Mouse (Mus musculus) midbrain, embryonic 12.5 days (tissue): ENCODE results near the gene Anapc15. TPM values are rescaled to one million over a fixed set of nuclear protein-coding genes. Genes with fewer than 3 reads are reported as not detected.

Experiments
- ATAC-seq: fragments of 200-750 bp; cut with Nextera tagmentation; 2 replicates; pipeline ENCODE4 v1.8.0; 2017; ENCODE audit warnings: low read depth, moderate TSS enrichment, moderate library complexity; ENCODE audit not compliant: low FRiP score
- H3K27ac ChIP-seq: fragments of 300-500 bp; sonication (generic); replicated peaks from 2 replicates; pipeline ENCODE4 v1.5.1; 2016; ENCODE audit warnings: mild to moderate bottlenecking
- H3K27me3 ChIP-seq: fragments of 300-500 bp; sonication (generic); 2 replicates; pipeline ENCODE4 v1.6.1; 2016; ENCODE audit warnings: mild to moderate bottlenecking
- H3K36me3 ChIP-seq: fragments of 300-500 bp; sonication (generic); 2 replicates; pipeline ENCODE4 v1.6.1; 2016
- H3K4me1 ChIP-seq: fragments of 300-500 bp; sonication (generic); 2 replicates; pipeline ENCODE4 v1.6.1; 2016
- H3K4me2 ChIP-seq: fragments of 300-500 bp; sonication (generic); replicated peaks from 2 replicates; pipeline ENCODE4 v1.6.1; 2016; ENCODE audit warnings: mild to moderate bottlenecking, moderate library complexity
- H3K4me3 ChIP-seq: fragments of 300-500 bp; sonication (generic); 2 replicates; pipeline ENCODE4 v1.5.1; 2016; ENCODE audit warnings: mild to moderate bottlenecking
- H3K9ac ChIP-seq: fragments of 300-500 bp; sonication (generic); replicated peaks from 2 replicates; pipeline ENCODE4 v1.6.1; 2016; ENCODE audit warnings: mild to moderate bottlenecking, moderate library complexity
- H3K9me3 ChIP-seq: fragments of 300-500 bp; sonication (generic); 2 replicates; pipeline ENCODE4 v1.6.1; 2016; ENCODE audit warnings: mild to moderate bottlenecking
- WGBS: fragments of 180-500 bp; shearing (Covaris S2); methylation state at CpG from one replicate; pipeline ENCODE4 v1.1.7; 2016; 5-methylcytosine and 5-hydroxymethylcytosine counted together
- polyA plus RNA-seq: library from polyadenylated mRNA; unstranded; fragments of >200 nt; fragmentation: Nextera tagmentation; extraction: Ambion mirVana; gene quantifications from 2 replicates; pipeline ENCODE4 v1.2.1, GENCODE M21; 2016

Anapc15 gene
- 79.8 and 89.7 TPM in 2 replicates for polyA plus RNA-seq

GRCm38 (mm10) chr7:101863415-101863814 lies at the start of gene Anapc15:
TSS of gene Anapc15 (plus strand) at chr7:101863715.
- no peak within 1 kb of the TSS for H3K27ac ChIP-seq
- no peaks in the 10 kb centered on the region for H3K9me3 ChIP-seq
- WGBS, result 82% methylated on average over 3 of the region's 3 CpGs
- no peaks in the 10 kb centered on the region for H3K27me3 ChIP-seq
- no peak within 1 kb of the TSS for H3K4me2 ChIP-seq
- H3K4me3 ChIP-seq, result no peak within 1 kb of the TSS
- no peaks in the 10 kb centered on the region for H3K36me3 ChIP-seq
- no peak for ATAC-seq
- no peak within 1 kb of the TSS for H3K9ac ChIP-seq
- H3K4me1 ChIP-seq, result no peaks in the 10 kb centered on the region

GRCm38 (mm10) chr7:101817861-101818401 lies 45.6 kb upstream of the Anapc15 start, which contains the start of gene Phox2a:
TSS of gene Phox2a (plus strand) at chr7:101818313.
- 2% methylated on average over 45 of the region's 45 CpGs for WGBS

GRCm38 (mm10) chr7:101820295-101821030 lies 43.1 kb upstream of the Anapc15 start:
- 4% methylated on average over 35 of the region's 35 CpGs for WGBS
- Histone ChIP-seq H3K4me1 (peaks cover 33% of the 10 kb centered on the region), H3K4me3 (peak overlapping the region; percentile 47), H3K36me3 (peaks cover 20% of the 10 kb centered on the region), H3K9me3 (no peaks in the 10 kb centered on the region), H3K27ac (no peak overlapping the region), H3K9ac (no peak overlapping the region), H3K4me2 (peak overlapping the region; percentile 75), H3K27me3 (peaks cover 82% of the 10 kb centered on the region)
- ATAC-seq, result no peak

More at GRCm38 (mm10) chr7:101817861-101818401, 45.6 kb upstream of the Anapc15 start, which contains the start of gene Phox2a:
- H3K27ac ChIP-seq, result no peak within 1 kb of the TSS
- H3K4me2 ChIP-seq, result peak within 1 kb of the TSS; percentile 49
- H3K9me3 ChIP-seq, result peaks cover 5% of the 10 kb centered on the region; the same call in 1 of the 2 replicates
- H3K27me3 ChIP-seq, result peaks cover 69% of the 10 kb centered on the region
- peak within 1 kb of the TSS; percentile 37 for H3K4me3 ChIP-seq
- peaks cover 33% of the 10 kb centered on the region for H3K4me1 ChIP-seq
- H3K36me3 ChIP-seq, result no peaks in the 10 kb centered on the region
- H3K9ac ChIP-seq, result peak within 1 kb of the TSS; percentile 24; the same call in 1 of the 2 replicates
- ATAC-seq, result no peak

GRCm38 (mm10) chr7:101821571-101822501 lies 41.7 kb upstream of the Anapc15 start:
- under 1% methylated on average over 71 of the region's 71 CpGs for WGBS
- peak overlapping the region; percentile 47 for H3K4me3 ChIP-seq
- H3K9me3 ChIP-seq, result no peaks in the 10 kb centered on the region
- peak overlapping the region; percentile 60 for H3K9ac ChIP-seq
- H3K27me3 ChIP-seq, result peaks cover 77% of the 10 kb centered on the region
- H3K36me3 ChIP-seq, result peaks cover 33% of the 10 kb centered on the region
- peak overlapping the region; percentile 75 for H3K4me2 ChIP-seq
- H3K27ac ChIP-seq, result no peak overlapping the region
- ATAC-seq, result peak; percentile 83
- peaks cover 33% of the 10 kb centered on the region for H3K4me1 ChIP-seq

- peak; percentile 13; the same call in 1 of the 2 replicates for ATAC-seq
- no peak overlapping the region for H3K27ac ChIP-seq
- no peak overlapping the region for H3K4me3 ChIP-seq
- H3K9me3 ChIP-seq, result no peaks in the 10 kb centered on the region
- WGBS, result 34% methylated on average over 32 of the region's 32 CpGs
- peaks cover 26% of the 10 kb centered on the region for H3K4me1 ChIP-seq
- H3K36me3 ChIP-seq, result peaks cover 46% of the 10 kb centered on the region
- no peak overlapping the region for H3K4me2 ChIP-seq
- H3K9ac ChIP-seq, result no peak overlapping the region
- peaks cover 64% of the 10 kb centered on the region for H3K27me3 ChIP-seq
Measured at GRCm38 (mm10) chr7:101822836-101823757, 40.4 kb upstream of the Anapc15 start.

GRCm38 (mm10) chr7:101823758-101824630 lies 39.5 kb upstream of the Anapc15 start:
- H3K9ac ChIP-seq, result no peak overlapping the region
- no peaks in the 10 kb centered on the region for H3K9me3 ChIP-seq
- no peak for ATAC-seq
- H3K4me1 ChIP-seq, result peaks cover 20% of the 10 kb centered on the region
- no peak overlapping the region for H3K27ac ChIP-seq
- no peak overlapping the region for H3K4me2 ChIP-seq
- H3K36me3 ChIP-seq, result peaks cover 55% of the 10 kb centered on the region
- H3K27me3 ChIP-seq, result peaks cover 55% of the 10 kb centered on the region
- no peak overlapping the region for H3K4me3 ChIP-seq
- WGBS, result 86% methylated on average over 18 of the region's 18 CpGs

- peaks cover 79% of the 10 kb centered on the region for H3K36me3 ChIP-seq
- no peak overlapping the region for H3K4me2 ChIP-seq
- WGBS, result 95% methylated on average over 3 of the region's 3 CpGs
- no peak overlapping the region for H3K9ac ChIP-seq
- no peaks in the 10 kb centered on the region for H3K27me3 ChIP-seq
- no peak for ATAC-seq
- H3K9me3 ChIP-seq, result no peaks in the 10 kb centered on the region
- H3K4me3 ChIP-seq, result no peak overlapping the region
- no peak overlapping the region for H3K27ac ChIP-seq
- H3K4me1 ChIP-seq, result peaks cover 15% of the 10 kb centered on the region
Measured at GRCm38 (mm10) chr7:101830373-101830772, 33.1 kb upstream of the Anapc15 start.

- H3K36me3 ChIP-seq, result peaks cover 68% of the 10 kb centered on the region
- peaks cover 19% of the 10 kb centered on the region for H3K4me1 ChIP-seq
- H3K27me3 ChIP-seq, result no peaks in the 10 kb centered on the region
- H3K4me2 ChIP-seq, result no peak overlapping the region
- WGBS, result 92% methylated on average over 8 of the region's 8 CpGs
- no peak overlapping the region for H3K27ac ChIP-seq
- ATAC-seq, result no peak
- H3K9ac ChIP-seq, result no peak overlapping the region
- no peaks in the 10 kb centered on the region for H3K9me3 ChIP-seq
- no peak overlapping the region for H3K4me3 ChIP-seq
Measured at GRCm38 (mm10) chr7:101831437-101831836, 32.1 kb upstream of the Anapc15 start.

GRCm38 (mm10) chr7:101832372-101832771 lies 31.1 kb upstream of the Anapc15 start:
- H3K27ac ChIP-seq, result no peak overlapping the region
- no peak overlapping the region for H3K4me3 ChIP-seq
- H3K4me1 ChIP-seq, result peaks cover 19% of the 10 kb centered on the region
- no peak overlapping the region for H3K4me2 ChIP-seq
- WGBS, result 94% methylated on average over 4 of the region's 4 CpGs
- no peaks in the 10 kb centered on the region for H3K9me3 ChIP-seq
- peaks cover 59% of the 10 kb centered on the region for H3K36me3 ChIP-seq
- no peaks in the 10 kb centered on the region for H3K27me3 ChIP-seq
- no peak overlapping the region for H3K9ac ChIP-seq
- no peak for ATAC-seq

GRCm38 (mm10) chr7:101833352-101833751 lies 30.2 kb upstream of the Anapc15 start:
- Histone ChIP-seq H3K27me3 (no peaks in the 10 kb centered on the region), H3K4me1 (peaks cover 22% of the 10 kb centered on the region), H3K36me3 (peaks cover 49% of the 10 kb centered on the region), H3K27ac (no peak overlapping the region; the same call in 1 of the 2 replicates), H3K9ac (no peak overlapping the region), H3K4me3 (no peak overlapping the region), H3K9me3 (no peaks in the 10 kb centered on the region), H3K4me2 (no peak overlapping the region)
- ATAC-seq, result no peak
- 69% methylated on average over 5 of the region's 5 CpGs for WGBS
